Mouse (Mus musculus): ENCODE measurements at regions not wholly inside any gene's neighbourhood (a gene's known extent, or its start where the extent isn't known, plus 50 kb on each side); places are given as distances from the start of the nearest gene placed in this dataset.
"Not testable (repeated sequence)": the region's sequence is repeated elsewhere in the genome, so short reads cannot be mapped to it uniquely, and the experiment has no call there.

DNA sequence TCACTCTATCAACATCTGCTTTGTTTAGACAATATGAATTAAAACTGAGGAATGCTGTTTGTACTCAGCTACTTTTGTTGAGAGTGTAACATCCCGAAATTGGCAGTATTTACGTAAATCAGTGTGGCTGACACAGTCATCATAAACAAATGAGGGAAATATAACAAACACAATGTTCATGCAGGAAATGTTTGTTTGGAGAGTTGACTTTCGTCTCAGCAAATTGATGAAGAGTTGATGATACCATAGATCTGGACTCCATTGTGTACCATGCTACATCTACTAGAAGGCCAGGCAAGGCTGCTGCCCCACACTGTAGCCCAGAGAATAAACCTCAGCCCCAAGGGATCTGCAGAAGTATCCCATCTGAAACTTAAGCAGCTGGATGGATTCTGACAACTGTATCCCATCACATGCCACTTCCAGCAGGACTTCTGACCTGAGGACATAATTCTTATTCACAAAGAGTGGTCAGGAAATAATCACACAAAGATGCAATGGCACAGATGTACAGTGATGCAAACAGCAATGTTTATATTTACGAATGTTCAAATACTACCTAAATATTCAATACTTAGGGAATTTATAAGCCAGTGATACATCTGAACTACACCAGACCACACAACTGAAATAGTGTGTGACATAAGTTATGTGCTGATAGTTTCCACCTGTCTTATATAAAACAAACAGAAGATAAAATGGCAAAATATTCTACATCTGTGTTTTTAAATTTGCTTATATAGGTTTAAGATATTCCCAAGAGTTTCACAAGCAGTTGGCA is 51.3 kb downstream of the Gm21897 start:
- no peaks in the 10 kb centered on the region for H3K36me3 ChIP-seq (replicated peaks)
- ATAC-seq (ENCODE audit: insufficient read depth): no peak
- H3K4me1 ChIP-seq (replicated peaks): no peaks in the 10 kb centered on the region
- H3K27me3 ChIP-seq: no peaks in the 10 kb centered on the region
- H3K9ac ChIP-seq: no peak overlapping the region
- no peak overlapping the region for H3K27ac ChIP-seq (replicated peaks)
- H3K4me2 ChIP-seq: no peak overlapping the region
- H3K4me3 ChIP-seq (replicated peaks): no peak overlapping the region
- no peaks in the 10 kb centered on the region for H3K9me3 ChIP-seq (replicated peaks)
- WGBS (ENCODE audit: insufficient replicate concordance): 49% methylated on average over 4 of the region's 4 CpGs

DNA sequence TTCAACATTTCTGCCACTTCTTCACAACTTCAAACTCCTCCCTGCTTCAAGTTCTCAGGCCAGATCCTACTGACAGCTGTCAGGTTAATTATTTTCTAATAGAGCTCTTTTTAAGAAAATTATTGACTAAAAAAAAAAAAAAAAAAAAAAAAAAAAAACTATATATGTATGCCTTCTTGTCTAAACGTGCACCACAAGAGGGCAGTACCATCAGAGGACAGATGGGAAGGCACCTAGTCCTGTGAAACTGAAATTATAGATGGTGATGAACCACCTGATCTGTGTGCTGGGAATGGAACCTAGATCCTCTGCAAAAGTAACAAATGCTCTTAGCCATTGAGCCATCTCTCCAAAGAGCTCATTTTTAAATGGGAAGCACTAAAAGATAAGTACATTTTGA is 55.6 kb downstream of the Gm21897 start:
- Histone ChIP-seq H3K4me3 (replicated peaks) (no peak overlapping the region), H3K9me3 (replicated peaks) (no peaks in the 10 kb centered on the region), H3K9ac (no peak overlapping the region), H3K4me2 (no peak overlapping the region), H3K27me3 (no peaks in the 10 kb centered on the region), H3K4me1 (replicated peaks) (no peaks in the 10 kb centered on the region), H3K36me3 (replicated peaks) (no peaks in the 10 kb centered on the region), H3K27ac (replicated peaks) (no peak overlapping the region)
- WGBS (ENCODE audit: insufficient replicate concordance): 14% methylated on average over 1 of the region's 1 CpGs
- ATAC-seq (ENCODE audit: insufficient read depth): no peak

DNA sequence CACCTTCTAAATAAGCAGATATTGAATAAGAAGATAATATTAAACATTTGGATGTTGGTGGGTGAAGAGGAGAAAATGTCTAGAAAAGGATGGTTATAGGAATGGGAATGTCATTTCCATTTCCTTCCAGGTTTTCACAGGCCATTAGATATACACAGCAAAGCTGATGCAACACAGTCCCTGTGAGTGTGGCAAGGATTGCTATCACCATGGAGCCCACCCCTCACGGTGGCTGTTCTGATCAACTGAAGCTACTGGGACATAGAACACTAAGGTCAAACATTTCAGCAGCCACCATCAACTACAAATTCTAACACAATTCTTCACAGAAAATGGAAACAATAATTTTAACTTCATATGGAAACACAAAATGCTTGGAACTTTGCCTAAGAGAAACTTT is 56.7 kb downstream of the Gm21897 start:
- no peak overlapping the region for H3K9ac ChIP-seq
- no peaks in the 10 kb centered on the region for H3K36me3 ChIP-seq (replicated peaks)
- no peaks in the 10 kb centered on the region for H3K9me3 ChIP-seq (replicated peaks)
- ATAC-seq (ENCODE audit: insufficient read depth): no peak
- no peaks in the 10 kb centered on the region for H3K27me3 ChIP-seq
- H3K27ac ChIP-seq (replicated peaks): no peak overlapping the region
- no peak overlapping the region for H3K4me2 ChIP-seq
- 45% methylated on average over 1 of the region's 1 CpGs for WGBS (ENCODE audit: insufficient replicate concordance)
- H3K4me3 ChIP-seq (replicated peaks): no peak overlapping the region
- H3K4me1 ChIP-seq (replicated peaks): no peaks in the 10 kb centered on the region

DNA sequence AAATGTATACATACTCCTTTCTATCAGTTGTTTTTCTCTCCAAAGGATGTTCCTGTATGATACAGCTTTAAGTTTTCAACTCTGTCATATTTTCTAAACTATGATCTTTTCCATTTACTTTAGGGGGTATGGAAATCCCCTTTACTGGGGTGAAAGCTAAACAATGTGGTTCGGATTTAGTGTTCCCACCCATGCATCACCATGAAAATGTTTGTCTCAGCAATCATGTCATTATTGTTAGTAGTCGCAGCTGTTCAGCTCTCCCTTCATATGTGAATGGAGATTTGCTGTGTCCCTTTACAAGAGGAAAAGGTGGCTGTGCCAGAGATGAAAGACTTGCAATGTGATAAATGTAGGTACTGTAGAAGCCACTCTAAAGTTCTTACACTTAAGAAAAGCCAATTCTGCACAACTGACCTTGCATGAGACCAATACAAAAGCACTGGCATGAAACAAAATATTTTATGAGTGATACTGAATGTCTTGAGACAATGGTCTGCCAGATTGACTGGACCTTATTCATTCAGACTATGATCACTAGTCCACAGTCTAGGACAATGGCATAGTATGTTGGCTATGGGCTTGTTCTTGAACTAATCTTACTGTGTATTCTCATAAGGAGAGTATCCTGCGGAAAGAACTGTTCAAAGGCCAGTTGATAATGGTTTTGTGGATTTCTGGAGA is 68.4 kb downstream of the Gm21897 start:
- ATAC-seq (ENCODE audit: insufficient read depth): no peak
- no peak overlapping the region for H3K4me2 ChIP-seq
- H3K27ac ChIP-seq (replicated peaks): no peak overlapping the region

DNA sequence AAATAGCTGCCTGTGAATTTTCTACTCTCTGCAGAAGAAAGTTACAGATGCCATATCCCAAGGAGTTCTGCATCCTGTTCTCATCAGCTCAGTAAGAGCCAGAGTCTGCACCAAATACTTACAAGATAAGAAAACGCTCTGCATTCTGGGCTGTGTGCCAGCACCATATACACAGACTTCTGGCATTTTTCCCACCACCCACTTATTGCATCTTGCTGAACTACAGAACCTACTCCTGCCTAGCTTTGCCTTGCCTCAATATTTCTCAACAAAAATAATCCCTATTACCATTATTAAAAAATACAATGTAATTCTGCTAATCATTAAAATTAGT is 69.0 kb downstream of the Gm21897 start:
- 50% methylated on average over 1 of the region's 1 CpGs for WGBS (ENCODE audit: insufficient replicate concordance)
- H3K9ac ChIP-seq: no peak overlapping the region
- H3K4me1 ChIP-seq (replicated peaks): no peaks in the 10 kb centered on the region
- H3K9me3 ChIP-seq (replicated peaks): no peaks in the 10 kb centered on the region
- no peak overlapping the region for H3K4me2 ChIP-seq
- H3K27ac ChIP-seq (replicated peaks): no peak overlapping the region
- no peaks in the 10 kb centered on the region for H3K27me3 ChIP-seq
- no peak overlapping the region for H3K4me3 ChIP-seq (replicated peaks)
- H3K36me3 ChIP-seq (replicated peaks): no peaks in the 10 kb centered on the region
- ATAC-seq (ENCODE audit: insufficient read depth): no peak

More for the DNA sequence above, 68.4 kb downstream of the Gm21897 start:
- no peak overlapping the region for H3K9ac ChIP-seq
- H3K27me3 ChIP-seq: no peaks in the 10 kb centered on the region
- no peaks in the 10 kb centered on the region for H3K4me1 ChIP-seq (replicated peaks)
- H3K4me3 ChIP-seq (replicated peaks): no peak overlapping the region
- no peaks in the 10 kb centered on the region for H3K9me3 ChIP-seq (replicated peaks)
- no peaks in the 10 kb centered on the region for H3K36me3 ChIP-seq (replicated peaks)
- 63% methylated on average over 3 of the region's 3 CpGs for WGBS (ENCODE audit: insufficient replicate concordance)

DNA sequence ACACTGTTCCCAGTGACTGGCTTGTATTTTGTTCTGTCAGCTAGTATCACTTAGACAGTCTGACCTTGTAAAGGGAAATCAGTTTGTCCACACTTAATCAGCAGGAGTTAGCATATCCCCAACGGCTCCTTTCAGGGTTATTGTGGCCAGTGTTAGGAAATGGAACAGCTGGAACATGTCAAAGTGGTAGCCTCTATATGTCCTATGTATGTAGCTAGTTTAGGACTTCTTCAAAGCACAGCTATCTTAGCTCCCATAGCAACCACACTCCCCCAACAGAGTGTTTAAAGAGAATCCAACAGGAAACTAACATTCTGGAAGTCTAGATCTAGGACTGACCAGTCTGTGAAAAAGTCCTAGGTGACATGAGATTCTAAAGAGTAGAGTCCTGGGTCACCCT is 72.6 kb downstream of the Gm21897 start:
- 32% methylated on average over 1 of the region's 1 CpGs for WGBS (ENCODE audit: insufficient replicate concordance)
- no peaks in the 10 kb centered on the region for H3K9me3 ChIP-seq (replicated peaks)
- H3K4me3 ChIP-seq (replicated peaks): no peak overlapping the region
- H3K27me3 ChIP-seq: no peaks in the 10 kb centered on the region
- H3K27ac ChIP-seq (replicated peaks): no peak overlapping the region
- H3K36me3 ChIP-seq (replicated peaks): no peaks in the 10 kb centered on the region
- no peak for ATAC-seq (ENCODE audit: insufficient read depth)
- H3K4me2 ChIP-seq: no peak overlapping the region
- H3K4me1 ChIP-seq (replicated peaks): no peaks in the 10 kb centered on the region
- H3K9ac ChIP-seq: no peak overlapping the region

DNA sequence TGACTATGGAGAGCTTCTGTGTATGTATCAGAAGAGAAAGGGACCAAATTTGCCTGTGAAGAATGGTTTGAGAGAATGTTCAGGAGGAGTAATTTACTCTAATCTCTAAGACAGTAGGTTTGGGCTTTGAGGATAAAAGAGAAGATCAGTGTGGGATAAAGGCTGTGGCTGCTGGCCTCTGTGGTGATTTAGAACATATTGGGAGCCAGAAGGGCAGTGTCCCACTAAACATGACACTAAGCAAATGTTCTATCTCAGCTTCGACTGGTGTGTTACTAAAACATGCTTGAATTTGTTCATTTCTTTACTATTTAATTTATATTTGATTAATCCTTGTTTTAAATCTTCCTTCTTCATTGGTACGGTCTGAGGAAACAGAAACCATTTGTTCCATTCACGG is 113.1 kb downstream of the Gm21897 start:
- Histone ChIP-seq H3K9me3 (replicated peaks) (no peaks in the 10 kb centered on the region), H3K9ac (no peak overlapping the region), H3K4me3 (replicated peaks) (no peak overlapping the region), H3K36me3 (replicated peaks) (no peaks in the 10 kb centered on the region), H3K27ac (replicated peaks) (no peak overlapping the region), H3K4me2 (no peak overlapping the region), H3K27me3 (no peaks in the 10 kb centered on the region), H3K4me1 (replicated peaks) (no peaks in the 10 kb centered on the region)
- ATAC-seq (ENCODE audit: insufficient read depth): no peak
- WGBS (ENCODE audit: insufficient replicate concordance): 60% methylated on average over 3 of the region's 3 CpGs

DNA sequence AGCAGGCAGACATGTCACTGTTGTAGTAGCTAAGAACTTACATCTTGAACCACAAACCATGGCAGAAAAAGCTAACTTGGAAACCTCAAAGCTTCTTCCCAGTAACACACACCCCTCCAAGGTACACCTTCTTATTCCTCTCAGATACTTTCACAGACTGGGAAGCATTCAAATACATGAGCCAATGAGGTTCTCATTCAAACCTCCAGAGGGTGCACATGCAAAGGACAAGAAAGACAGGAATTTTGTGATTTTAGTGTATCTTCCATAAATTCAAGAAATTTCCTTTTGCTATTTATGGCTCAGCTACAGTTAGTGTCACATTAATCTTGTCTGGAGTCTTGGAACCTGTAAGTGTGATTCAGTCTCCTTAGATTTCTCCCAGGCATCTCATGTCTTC is 115.4 kb downstream of the Gm21897 start:
- Histone ChIP-seq H3K9me3 (replicated peaks) (no peaks in the 10 kb centered on the region), H3K4me2 (no peak overlapping the region), H3K27me3 (no peaks in the 10 kb centered on the region)

DNA sequence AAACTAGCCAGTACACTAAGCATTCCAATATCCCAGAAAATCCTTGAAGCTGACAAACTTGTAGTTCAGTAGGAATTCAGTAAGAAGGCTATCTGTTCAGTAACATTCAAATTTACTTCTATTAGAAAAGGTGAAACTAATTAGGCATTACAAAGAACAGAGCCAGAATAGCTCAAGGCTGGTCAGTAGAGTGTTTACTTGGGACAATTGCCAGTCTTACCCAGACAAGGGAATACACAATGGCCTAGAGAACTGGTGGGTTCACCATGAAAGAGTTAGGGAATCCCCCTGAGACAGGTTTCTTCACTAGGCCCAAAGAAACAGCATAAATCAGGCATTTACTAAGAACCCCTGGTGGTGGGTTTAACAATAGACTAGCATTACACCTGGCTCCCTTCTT is 145.6 kb downstream of the Gm21897 start:
- H3K9ac ChIP-seq; H3K4me3 ChIP-seq (replicated peaks); H3K9me3 ChIP-seq (replicated peaks); H3K4me1 ChIP-seq (replicated peaks); H3K4me2 ChIP-seq; ATAC-seq (ENCODE audit: insufficient read depth); H3K36me3 ChIP-seq (replicated peaks); H3K27ac ChIP-seq (replicated peaks); H3K27me3 ChIP-seq: not testable (repeated sequence)

More for the DNA sequence above, 115.4 kb downstream of the Gm21897 start:
- Histone ChIP-seq H3K4me1 (replicated peaks) (no peaks in the 10 kb centered on the region), H3K9ac (no peak overlapping the region), H3K27ac (replicated peaks) (no peak overlapping the region), H3K36me3 (replicated peaks) (no peaks in the 10 kb centered on the region), H3K4me3 (replicated peaks) (no peak overlapping the region)
- ATAC-seq (ENCODE audit: insufficient read depth): no peak

- peak; percentile 71 for ATAC-seq (ENCODE audit: insufficient read depth)
- WGBS (ENCODE audit: insufficient replicate concordance): 52% methylated on average over 4 of the region's 4 CpGs
These were observed 156.6 kb downstream of the Gm21897 start for GRCm38 (mm10) chr16:15473875-15474274.

GRCm38 (mm10) chr16:15478876-15479275 is 161.6 kb downstream of the Gm21897 start:
- whole genome bisulfite sequencing (ENCODE audit: insufficient replicate concordance): 26% methylated on average over 1 of the region's 1 CpGs
- H3K4me1 ChIP-seq (replicated peaks): no peaks in the 10 kb centered on the region
- no peak for ATAC-seq (ENCODE audit: insufficient read depth)

More at GRCm38 (mm10) chr16:15473875-15474274, 156.6 kb downstream of the Gm21897 start:
- Histone ChIP-seq H3K36me3 (replicated peaks) (no peaks in the 10 kb centered on the region), H3K9ac (no peak overlapping the region), H3K4me2 (no peak overlapping the region), H3K27ac (replicated peaks) (no peak overlapping the region), H3K4me1 (replicated peaks) (no peaks in the 10 kb centered on the region), H3K27me3 (no peaks in the 10 kb centered on the region), H3K4me3 (replicated peaks) (no peak overlapping the region), H3K9me3 (replicated peaks) (no peaks in the 10 kb centered on the region)

More at GRCm38 (mm10) chr16:15478876-15479275, 161.6 kb downstream of the Gm21897 start:
- Histone ChIP-seq H3K9me3 (replicated peaks) (no peaks in the 10 kb centered on the region), H3K9ac (no peak overlapping the region), H3K27me3 (no peaks in the 10 kb centered on the region), H3K27ac (replicated peaks) (no peak overlapping the region), H3K36me3 (replicated peaks) (no peaks in the 10 kb centered on the region), H3K4me3 (replicated peaks) (no peak overlapping the region), H3K4me2 (no peak overlapping the region)

All from liver, embryonic 15.5 days (tissue).